Mouse (Mus musculus) layer of hippocampus, postnatal 14 days (tissue): ENCODE data around the gene Lmo7. TPM values are rescaled to one million over a fixed set of nuclear protein-coding genes. Genes with fewer than 3 reads are reported as not detected.

Experiments used
- DNase-seq, 2 experiments: peaks; one replicate each; pipeline ENCODE4 v3.0.0; 2021 to 2022; ENCODE audit warnings: low spot score in 2 of 2, mixed read lengths in 1 of 2
- total RNA-seq, 2 experiments: library from RNA; stranded (reverse); gene quantifications; 2 replicates each; pipeline ENCODE4 v1.2.3; 2021

The Lmo7 gene
- total RNA-seq, 2 experiments from 2014 or later = 113 to 131 TPM

DNA sequence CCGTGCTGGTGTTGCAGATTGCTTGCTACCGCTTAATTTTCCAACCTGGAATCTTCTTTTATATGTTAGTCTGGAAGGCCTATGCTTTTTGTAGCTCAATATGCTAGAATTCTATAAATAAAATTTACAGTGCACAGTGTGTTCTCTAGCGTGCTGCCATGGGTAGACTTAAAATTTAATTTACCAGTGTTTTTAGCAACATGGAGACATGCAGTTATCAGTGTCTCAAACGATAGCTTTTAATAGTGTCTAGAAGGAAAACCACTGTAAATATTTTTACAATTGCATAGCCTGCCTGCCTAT is 201.6 kb downstream of the Lmo7 start:
- no peak for DNase-seq

DNA sequence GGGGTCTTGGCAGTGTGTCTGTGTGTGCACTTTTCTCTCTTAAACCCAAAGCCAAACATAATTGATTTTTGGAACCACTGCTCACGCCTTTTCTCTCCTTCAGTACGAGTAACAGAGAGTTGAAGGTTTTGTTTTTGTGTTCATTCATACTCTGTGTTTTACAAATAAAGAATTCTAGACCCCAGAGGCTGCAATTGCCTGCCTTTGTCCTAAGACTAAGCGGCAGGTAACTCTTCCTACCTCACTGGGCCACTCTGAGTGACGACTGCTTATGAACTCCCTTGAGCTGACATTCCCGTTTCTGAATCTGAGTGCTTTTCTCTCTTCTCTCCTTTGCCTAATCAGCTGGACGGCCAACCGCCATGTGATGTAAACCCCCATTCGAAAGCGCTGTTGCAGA is 203.8 kb downstream of the Lmo7 start:
- no peak for DNase-seq

GRCm38 (mm10) chr14:101942971-101943370 is 213.2 kb downstream of the Lmo7 start:
- peak; percentile 40 to 67 for DNase-seq

DNA sequence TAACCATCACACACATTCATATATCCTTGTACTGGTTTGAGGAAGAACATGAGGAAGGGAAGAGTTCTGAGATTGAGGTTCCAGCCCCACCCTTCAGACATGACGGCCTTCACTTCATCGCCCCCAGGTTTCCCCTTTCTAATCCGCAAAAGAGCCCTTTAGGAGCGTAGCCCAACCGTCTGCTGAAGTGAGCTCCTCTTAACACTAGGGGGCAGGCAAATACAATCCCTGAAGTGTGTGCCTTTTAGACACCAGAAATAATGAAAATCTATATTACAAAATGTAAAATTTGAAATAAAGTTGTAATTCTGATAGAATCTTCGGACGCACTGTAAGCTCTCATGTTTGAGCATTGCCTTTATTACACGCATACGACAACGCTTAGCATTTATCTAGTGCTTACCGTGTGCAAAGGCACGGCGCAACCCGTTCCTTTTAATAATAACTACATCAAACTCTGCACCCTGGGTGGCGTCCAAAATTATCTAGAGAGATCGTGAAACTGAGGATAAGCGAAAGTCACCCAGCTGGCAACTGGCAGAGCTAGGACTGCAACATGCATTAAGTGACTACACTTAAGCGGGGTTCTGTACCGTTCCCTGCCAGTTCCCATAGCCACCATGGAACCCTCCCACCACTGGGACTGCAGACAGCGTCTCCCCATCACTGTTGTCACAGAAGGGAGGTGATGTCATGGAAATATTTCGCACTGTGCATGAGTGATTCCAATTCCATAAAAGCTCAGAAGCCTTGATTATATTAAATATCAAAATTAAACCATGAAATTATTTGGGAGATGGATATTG is 217.2 kb downstream of the Lmo7 start:
- peak; percentile 48 to 71 for DNase-seq

DNA sequence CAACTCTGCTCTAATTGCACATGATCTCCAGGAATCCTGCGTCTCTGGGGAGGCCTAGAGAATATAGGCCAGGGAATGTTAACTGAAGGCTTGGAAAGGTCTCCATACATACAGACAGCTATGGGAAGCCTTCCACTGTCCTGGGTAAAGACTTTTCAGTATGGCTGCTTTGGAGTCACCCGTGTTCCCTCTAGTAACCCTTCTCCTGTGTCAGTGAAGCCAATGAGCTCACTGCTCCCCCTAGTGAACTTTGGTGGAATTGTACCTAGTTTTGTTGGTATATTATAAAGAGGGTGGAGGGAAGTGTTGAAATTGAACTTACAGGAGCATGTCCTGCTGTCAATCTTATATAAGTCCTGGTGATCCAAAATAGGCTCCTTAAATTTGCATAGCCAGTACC is 219.4 kb downstream of the Lmo7 start:
- DNase-seq = no peak

DNA sequence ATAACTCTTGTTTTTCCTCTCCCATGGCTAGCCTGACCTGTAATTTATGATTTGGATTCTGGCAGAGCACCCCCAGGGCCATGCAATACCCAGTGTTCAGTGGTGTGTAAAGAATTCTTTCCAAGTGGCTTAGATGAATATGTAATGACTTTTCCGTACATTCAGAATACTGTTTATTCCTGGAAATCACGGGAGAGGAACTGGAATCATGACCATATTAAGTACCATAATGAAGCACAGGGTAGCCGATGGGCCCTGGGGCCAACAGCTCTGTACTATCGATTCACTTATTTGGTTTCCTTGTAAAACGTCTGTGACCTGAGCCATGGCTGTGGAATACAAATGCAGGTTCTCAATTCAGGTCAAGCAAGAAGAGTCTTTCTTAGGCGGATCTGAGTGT is 221.3 kb downstream of the Lmo7 start:
- no peak for DNase-seq

DNA sequence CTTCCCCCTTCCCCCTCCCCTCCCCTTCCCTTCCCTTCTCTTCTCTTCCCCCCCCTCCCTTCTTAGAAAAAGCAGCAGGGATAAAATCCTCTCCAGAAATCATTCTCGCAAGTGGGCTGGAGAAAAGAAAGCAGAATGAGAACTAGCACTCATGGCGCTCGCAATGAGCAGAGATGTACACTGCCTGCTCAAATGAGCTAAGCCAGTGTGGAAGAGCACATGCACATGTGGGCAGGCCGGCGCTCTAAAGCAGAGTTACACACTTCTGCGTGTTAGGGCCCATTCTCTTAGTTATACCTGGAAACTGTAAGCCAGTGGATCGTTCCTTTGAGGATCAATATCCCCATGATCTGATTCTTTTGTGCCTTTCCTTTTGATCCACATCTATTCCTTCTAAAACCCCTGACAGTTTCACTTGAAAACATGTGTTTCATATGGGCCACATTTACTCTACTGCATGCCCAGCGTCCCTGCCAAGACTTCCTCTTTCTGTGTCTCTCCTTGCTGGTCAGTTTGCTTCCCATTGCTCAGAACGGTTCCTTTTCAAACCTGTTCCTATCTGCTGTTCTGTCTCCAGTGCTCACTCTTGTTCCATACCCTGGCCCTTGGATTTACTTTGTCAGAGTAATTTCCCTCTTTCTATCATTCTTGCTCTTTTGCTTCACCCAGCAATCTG is 224.2 kb downstream of the Lmo7 start:
- DNase-seq = no peak

DNA sequence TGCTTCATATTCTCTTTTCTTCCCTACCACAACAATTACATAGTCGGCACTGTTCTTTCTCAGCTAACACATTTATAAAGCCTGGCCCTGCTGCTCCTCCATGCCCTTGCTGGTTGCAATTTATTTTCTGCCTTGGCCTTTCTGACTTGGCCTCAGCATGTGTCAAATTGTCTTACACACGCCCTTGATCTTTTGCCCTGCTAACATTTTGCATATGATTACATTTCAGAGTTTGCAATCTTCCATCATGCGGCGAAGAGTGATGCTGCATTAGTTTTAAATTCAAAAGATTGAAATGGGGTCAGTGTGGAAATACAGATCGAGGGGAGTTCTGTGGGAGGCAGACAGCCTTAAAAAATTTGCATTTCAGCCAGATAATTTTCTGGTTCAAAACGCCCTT is 234.6 kb downstream of the Lmo7 start:
- DNase-seq = no peak

DNA sequence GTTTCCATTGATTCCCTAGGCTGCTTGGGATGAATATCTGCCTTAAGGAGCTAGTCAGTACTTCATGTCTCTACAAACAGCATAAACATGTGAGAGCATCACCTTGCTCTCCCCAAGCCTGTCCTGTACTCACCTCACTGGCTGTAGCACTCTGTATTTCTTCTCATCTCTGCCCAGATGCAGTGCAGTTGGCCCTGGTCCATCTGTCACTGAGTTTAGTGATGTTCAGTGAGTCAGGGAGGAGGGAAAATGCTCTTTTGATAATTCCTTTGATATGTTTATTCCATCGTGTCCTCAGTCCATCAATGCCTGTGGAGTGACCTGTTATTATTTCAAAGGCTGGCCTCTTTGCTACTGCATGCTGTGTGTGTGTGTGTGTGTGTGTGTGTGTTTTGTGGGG is 235.2 kb downstream of the Lmo7 start:
- DNase-seq = no peak

GRCm38 (mm10) chr14:101972764-101973163 is 243.0 kb downstream of the Lmo7 start:
- DNase-seq = no peak

- no peak for DNase-seq
Measured at GRCm38 (mm10) chr14:101973171-101973570, 243.4 kb downstream of the Lmo7 start.

DNA sequence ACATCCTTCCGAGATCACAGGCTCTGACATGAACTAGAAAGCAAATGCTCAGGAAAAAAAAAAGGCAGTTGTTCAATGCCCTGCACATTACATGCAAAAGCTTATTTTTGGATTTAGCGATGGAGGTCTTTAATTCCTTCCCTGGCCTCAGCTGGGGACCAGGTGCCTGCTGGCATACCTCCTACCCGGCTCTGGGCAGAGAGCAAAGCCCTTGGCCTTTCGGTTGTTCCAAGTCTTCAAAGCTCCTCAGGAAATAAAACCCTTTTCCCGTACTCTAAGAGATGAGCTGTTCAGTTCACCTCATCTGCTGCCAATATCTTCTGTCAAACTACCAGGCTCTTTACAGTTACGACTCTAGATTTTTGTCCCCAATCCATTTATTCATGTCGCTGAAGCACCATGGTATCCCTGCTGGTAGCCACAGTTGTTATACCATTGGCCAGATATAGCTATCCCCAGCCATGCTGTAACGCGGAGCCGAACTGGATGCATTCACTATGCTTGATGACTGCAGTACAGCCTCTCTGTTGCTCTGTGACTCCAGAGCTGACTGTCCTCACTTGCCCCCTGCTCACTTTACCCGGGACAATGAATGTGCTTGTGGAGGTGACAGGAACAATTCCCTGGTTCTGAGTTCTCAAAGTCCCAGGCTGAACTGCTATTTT is 246.4 kb downstream of the Lmo7 start:
- no peak for DNase-seq

Other genes starting within 250 kb of the Lmo7 start
- 10 to 100 TPM in 1 of 2 experiments, 1 to 10 TPM in 1; 8.8 to 12.0 TPM for gene Tbc1d4, start 120.8 kb upstream of the Lmo7 start, total RNA-seq
- 10 to 100 TPM; 56.3 to 57.5 TPM for gene Commd6, start 89.3 kb upstream of the Lmo7 start, total RNA-seq
- gene Uchl3, start 76.0 kb upstream of the Lmo7 start, total RNA-seq = 10 to 100 TPM; 61.7 to 64.5 TPM
- gene Gm9922, start 143 bp upstream of the Lmo7 start, total RNA-seq = not detected